Mouse (Mus musculus): ENCODE data around the gene Mrtfa.

Gene Mrtfa

GRCm38 (mm10) chr15:81195447-81195846 lies 4.9 kb upstream of the Mrtfa start:
- DNase-seq: no peak

GRCm38 (mm10) chr15:81194791-81195190 lies 4.2 kb upstream of the Mrtfa start:
- DNase-seq: no peak

GRCm38 (mm10) chr15:81192858-81193257 lies 2.3 kb upstream of the Mrtfa start:
- no peak for DNase-seq

GRCm38 (mm10) chr15:81192316-81192715 lies 1.8 kb upstream of the Mrtfa start:
- no peak for DNase-seq

- no peak for DNase-seq
These were observed 746 bp upstream of the Mrtfa start for GRCm38 (mm10) chr15:81191303-81191702.

GRCm38 (mm10) chr15:81190011-81190629 lies 437 bp downstream of the Mrtfa start:
- no peak for DNase-seq

GRCm38 (mm10) chr15:81189061-81189460 lies 1.5 kb downstream of the Mrtfa start:
- DNase-seq: no peak

- DNase-seq: no peak
These were observed 5.6 kb downstream of the Mrtfa start for GRCm38 (mm10) chr15:81184913-81185312.

- DNase-seq: no peak
These were observed 9.3 kb downstream of the Mrtfa start for GRCm38 (mm10) chr15:81181233-81181632.

- DNase-seq: no peak
These were observed 11.0 kb downstream of the Mrtfa start for GRCm38 (mm10) chr15:81179523-81179922.

GRCm38 (mm10) chr15:81178703-81179102 lies 11.9 kb downstream of the Mrtfa start:
- no peak for DNase-seq

- DNase-seq: no peak
These were observed 12.7 kb downstream of the Mrtfa start for GRCm38 (mm10) chr15:81177860-81178259.

GRCm38 (mm10) chr15:81175633-81176032 lies 14.9 kb downstream of the Mrtfa start:
- no peak for DNase-seq

- no peak for DNase-seq
These were observed 18.3 kb downstream of the Mrtfa start for GRCm38 (mm10) chr15:81172259-81172658.

- no peak for DNase-seq
These were observed 21.8 kb downstream of the Mrtfa start for GRCm38 (mm10) chr15:81168735-81169134.

- DNase-seq: no peak
These were observed 22.7 kb downstream of the Mrtfa start for GRCm38 (mm10) chr15:81167831-81168230.

GRCm38 (mm10) chr15:81166291-81166690 lies 24.3 kb downstream of the Mrtfa start:
- DNase-seq: no peak

- DNase-seq: no peak
These were observed 25.8 kb downstream of the Mrtfa start for GRCm38 (mm10) chr15:81164560-81165310.

- no peak for DNase-seq
These were observed 29.0 kb downstream of the Mrtfa start for GRCm38 (mm10) chr15:81161571-81161970.

GRCm38 (mm10) chr15:81160677-81161076 lies 29.9 kb downstream of the Mrtfa start:
- DNase-seq: no peak

GRCm38 (mm10) chr15:81159212-81159611 lies 31.3 kb downstream of the Mrtfa start:
- DNase-seq: no peak

GRCm38 (mm10) chr15:81158517-81159120 lies 31.9 kb downstream of the Mrtfa start:
- DNase-seq: no peak

GRCm38 (mm10) chr15:81156453-81156852 lies 34.1 kb downstream of the Mrtfa start:
- DNase-seq: peak; percentile 32

- no peak for DNase-seq
These were observed 34.7 kb downstream of the Mrtfa start for GRCm38 (mm10) chr15:81155845-81156244.

Data from thymus, postnatal 4 days (tissue).